Mouse (Mus musculus): ENCODE results near the gene Lgals12. TPM values are rescaled to one million over a fixed set of nuclear protein-coding genes. Genes with fewer than 3 reads are reported as not detected.

The Lgals12 gene
- 3.3 and 4.5 TPM in 2 replicates for polyA plus RNA-seq (2012; rRNA removed)

DNA sequence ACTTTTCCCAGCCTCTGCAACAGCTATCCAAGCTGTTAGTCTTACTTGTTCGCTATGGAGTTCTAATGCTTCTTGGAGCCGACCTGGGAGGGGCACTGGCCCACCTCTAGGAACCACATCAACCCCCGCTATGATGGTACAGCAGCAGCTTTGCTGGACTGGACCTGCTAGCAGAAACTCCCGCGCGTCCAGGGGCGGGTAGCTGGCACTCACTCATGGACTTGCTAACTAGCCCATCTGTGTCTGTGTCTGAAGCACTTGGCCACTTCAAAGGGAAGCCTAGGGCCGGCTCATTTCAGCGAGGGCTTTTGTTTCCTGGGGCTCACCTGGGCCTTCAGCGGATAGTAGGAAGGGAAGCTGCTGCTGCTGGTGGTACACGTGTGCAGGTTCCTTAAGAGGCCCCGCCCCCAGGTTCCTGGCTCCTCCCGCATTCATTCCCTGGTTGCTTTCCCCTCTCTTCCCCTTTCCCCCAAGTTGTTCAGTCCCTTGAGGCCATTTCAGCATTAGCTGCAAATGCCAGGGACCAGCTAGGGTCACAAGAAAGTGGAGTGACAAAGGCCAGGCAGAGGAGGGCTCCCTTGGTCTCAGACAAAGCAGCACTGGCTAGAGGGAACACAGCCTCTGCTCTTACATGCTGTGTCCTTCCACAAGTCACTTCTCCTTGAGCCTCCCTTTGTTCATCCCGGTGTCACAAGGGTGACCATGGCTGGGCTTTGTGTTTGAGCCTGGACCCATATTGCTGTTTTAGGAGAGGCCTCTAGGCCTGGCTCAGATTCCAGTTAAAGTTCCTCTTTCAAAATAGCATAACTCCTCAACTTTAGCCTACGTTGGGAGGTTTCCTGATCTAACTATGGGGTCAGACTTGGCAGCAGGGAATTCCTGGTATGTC lies at the start of gene Lgals12:
Gene Lgals12 (minus strand): TSS at position 393 of the 889 bp plus-strand sequence.
- WGBS = 8% methylated on average over 15 of the region's 15 CpGs
- DNase-seq (ENCODE audit: low read depth, low spot score) = no peak

DNA sequence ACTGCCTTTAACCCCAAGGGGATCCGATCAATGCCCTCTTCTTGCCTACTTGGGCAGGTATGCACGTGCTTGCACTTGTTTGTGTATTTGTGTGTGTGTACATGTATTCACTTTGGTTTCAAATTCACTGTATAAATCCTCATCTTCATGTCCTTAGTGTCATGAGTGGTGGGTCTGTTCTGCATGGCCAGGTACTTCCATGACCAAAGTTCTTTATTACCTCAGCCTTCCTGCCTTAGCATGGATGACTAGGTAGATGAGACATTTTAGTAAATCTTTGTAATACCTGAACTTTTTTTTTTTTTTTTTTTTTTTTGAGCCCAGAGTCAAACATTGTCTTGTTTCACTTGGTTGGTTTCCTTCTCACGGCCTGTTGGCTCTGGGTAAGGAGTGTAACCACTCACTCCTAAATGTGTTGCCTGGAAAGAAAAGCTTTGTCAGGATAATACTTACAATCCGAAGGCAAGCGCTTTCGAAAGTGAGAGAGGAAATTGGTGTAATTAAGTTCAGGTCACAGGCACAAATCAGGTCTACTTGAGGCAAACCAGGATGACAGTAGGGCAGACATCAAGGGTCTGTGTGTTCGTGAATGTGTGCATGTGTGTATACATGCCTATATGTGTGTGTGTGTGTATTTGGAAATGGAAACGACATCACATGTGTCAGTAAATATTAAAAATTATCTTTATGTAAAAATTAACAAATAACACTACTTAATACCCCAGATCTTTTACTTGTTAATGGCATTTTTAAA lies 42.1 kb upstream of the Lgals12 start:
- DNase-seq (ENCODE audit: low read depth, low spot score) = no peak
- 81% methylated on average over 8 of the region's 8 CpGs for WGBS

DNA sequence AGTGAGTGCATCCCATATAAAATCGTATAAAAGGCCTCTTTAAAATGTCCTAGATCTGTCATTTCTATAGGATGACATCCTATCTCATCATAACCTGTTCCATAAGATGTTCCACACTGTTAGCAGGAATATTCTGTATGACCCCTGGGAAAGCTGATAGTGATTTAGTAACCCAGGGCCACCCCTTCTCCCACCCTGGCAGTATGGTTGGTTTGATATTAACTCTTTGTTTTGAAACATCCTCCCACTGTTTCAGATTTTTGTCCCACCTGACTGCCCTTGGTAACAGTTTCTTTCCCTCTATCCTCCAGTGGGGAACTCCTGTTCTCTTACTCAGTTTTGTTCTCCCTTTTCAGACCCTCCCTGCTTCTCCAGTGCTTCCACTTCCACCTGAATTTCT lies 26.8 kb upstream of the Lgals12 start:
- DNase-seq (ENCODE audit: low read depth, low spot score) = no peak
- whole genome bisulfite sequencing = 73% methylated on average over 1 of the region's 1 CpGs

DNA sequence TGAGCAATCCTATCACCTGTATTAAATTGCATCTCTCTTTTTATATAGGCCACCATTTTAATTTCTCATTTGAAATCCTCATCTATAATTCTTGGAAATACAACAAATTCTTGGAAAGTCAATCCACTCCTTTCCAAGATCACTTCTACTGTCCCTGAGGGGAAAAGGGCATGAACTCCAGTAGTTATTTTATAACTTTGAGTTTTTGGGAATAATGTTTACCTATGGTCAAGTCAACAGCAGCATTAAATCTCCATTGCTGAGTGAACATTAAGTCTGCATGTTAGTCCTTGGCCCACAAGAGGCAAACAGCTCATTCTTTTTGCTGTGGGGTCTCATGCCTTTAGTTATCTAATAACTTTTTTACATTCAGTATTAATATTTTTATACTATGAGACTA lies 26.0 kb upstream of the Lgals12 start:
- DNase-seq (ENCODE audit: low read depth, low spot score) = no peak

DNA sequence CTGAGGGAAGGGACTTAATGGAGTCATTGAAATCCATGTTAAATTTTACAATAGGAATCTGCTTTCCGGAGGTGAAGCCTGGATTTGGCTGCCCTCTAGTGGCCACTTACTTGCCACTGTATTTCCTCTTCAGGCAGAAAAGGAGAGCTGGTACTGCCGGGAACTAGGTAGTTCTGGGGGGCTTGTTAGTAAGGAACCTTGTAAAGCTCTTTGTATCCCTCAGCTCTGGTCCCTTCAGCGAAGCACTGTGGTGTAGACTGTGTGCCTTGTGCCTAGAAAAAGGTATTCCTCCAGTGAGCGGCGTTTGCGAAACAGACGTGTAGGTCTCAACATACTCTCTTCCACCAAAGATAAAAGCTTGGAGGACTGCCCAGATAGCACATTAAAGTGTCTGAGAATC lies 10.7 kb upstream of the Lgals12 start:
- no peak for DNase-seq (ENCODE audit: low read depth, low spot score)
- 35% methylated on average over 7 of the region's 7 CpGs for WGBS

DNA sequence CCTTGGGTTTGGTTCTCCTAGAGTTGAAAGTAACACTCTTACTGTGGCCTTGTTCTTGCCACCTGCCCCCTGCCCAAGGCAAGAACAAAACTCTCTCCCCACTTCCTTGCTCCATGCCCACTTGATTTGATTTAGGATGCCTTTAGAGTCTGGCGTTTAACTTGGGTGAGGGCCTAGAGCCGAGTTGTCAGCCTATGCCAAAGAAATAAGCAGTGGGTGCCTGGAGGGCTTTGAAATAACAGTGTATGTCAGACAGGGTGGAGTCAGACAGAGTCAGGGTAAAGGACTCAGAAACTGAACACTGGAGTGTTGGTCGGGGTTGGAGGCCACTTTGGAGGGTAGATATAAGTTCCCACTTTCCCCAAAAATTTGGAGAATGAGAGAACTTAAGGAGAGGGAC lies 10.1 kb upstream of the Lgals12 start:
- 45% methylated on average over 3 of the region's 3 CpGs for WGBS
- no peak for DNase-seq (ENCODE audit: low read depth, low spot score)

DNA sequence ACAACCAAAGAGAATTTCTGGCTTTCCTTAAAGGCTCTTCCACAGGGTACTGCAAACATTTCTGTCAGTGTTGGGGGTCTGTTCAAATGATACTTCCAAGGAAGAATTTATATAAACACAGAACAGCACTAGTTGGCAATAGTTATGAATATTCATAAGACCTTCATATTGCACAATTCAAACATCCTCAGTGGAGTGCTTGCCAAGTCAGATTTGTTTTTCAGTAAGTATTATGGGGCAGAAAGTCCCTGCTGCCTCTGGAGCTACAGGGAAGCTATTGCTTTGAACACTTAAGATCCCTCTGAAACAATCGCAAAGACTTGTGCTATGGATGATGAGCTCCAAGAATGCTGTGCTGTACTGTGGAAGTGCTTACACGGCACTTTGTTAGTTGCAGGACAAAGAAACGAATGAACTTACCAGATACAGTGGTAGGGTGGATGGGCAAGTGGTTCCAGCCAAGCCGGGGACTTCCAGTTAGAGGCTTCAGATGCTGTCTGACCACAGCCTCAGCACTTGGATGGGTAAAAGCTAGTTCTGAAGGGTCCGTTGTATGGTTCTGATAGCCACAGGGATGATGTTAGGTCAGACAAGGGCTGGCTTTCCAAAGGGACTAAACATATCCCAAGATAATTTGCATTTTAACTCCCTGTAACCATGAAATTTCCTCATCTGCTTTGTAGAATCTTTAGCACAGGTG lies 9.4 kb upstream of the Lgals12 start:
- 69% methylated on average over 5 of the region's 5 CpGs for WGBS
- no peak for DNase-seq (ENCODE audit: low read depth, low spot score)

DNA sequence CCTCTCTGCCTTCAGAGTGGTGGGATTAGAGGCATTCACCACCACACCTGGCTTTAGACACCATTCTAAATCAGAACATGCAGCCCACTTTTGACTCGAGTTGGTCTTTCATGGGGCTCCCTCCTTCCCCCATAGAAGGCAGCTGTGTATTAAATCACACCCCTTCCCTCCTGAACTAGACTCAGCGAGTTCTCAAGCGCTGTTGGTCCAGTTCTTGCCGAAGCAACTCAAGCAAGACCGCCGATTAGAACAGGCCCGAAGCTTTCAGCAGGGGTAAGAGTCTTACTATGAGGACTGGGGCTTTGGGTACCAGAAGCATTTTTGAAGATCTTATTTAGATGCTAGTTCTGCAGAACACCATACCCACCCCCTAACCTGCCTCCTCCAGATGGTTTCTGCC lies 6.2 kb upstream of the Lgals12 start:
- no peak for DNase-seq (ENCODE audit: low read depth, low spot score)
- WGBS = 96% methylated on average over 7 of the region's 7 CpGs

DNA sequence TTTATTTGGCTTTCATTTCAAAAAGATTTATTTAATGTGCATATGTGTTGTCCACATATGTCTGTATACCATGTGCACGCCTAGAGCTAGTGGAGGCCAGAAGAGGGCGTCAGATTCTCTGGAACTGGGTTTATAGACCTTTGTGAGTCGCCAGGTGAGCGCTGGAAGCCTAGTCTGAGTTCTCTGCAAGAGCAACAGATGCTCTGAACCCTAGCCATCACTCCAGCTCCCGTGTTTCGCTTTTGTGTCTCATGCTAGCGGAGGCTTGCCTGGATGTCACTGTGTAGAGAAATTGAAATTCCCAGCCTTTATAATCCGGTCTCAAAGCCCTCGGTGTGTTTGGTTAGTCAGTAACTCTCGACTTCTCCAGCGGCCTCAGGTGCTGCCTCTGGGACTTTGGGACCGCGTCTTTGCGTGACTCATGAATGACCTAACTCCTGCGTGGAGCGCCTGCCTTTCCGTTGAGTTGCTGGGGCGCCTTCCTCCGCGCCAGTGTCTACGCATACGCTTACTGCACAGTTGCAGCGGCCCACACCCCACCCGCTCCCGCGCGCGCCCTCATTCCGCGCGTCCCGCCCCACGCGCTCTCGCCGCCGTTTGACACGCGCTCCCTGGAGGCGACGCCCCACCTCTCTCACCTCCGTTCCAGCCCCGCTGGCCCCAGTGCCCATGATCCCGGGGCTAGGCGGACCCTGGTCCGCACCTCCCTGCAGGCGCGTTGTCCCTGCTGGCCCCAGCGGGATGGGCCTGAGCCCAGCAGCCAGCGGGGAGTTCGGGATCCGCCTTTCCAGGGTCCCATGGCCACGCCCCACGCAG lies 5.2 kb upstream of the Lgals12 start, which contains the start of gene Hrasls5:
Gene Hrasls5 (plus strand): TSS at position 600 of the 816 bp plus-strand sequence.
- no peak for DNase-seq (ENCODE audit: low read depth, low spot score)

DNA sequence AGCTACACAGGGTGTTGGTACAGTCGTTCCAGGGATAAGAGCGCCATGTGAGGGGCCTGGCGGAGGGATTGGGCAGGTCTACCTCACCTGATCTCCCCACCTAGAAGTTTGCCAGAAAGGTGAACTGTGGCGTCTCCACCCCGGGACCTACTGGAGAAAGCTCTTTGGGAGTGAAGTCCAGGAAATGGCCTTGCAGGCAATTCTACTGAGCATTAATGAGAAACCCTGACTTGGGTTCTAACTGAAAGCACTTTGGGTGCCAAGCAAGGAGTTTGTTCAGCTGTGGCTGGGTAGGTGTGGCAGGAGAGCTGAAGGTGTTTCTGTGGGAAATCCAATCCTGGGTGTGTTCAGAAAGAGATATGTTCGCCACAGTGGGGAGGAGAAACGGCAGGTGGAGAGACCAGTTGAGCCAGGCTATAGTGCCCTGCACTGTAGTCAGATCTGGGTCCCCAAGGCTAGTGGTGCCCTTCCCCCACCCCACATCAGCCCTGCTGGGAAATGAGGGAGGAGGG lies 753 bp upstream of the Lgals12 start:
- DNase-seq (ENCODE audit: low read depth, low spot score) = peak; percentile 83

More for the DNA sequence above, 5.2 kb upstream of the Lgals12 start, which contains the start of gene Hrasls5:
- 4% methylated on average over 54 of the region's 54 CpGs for WGBS

DNA sequence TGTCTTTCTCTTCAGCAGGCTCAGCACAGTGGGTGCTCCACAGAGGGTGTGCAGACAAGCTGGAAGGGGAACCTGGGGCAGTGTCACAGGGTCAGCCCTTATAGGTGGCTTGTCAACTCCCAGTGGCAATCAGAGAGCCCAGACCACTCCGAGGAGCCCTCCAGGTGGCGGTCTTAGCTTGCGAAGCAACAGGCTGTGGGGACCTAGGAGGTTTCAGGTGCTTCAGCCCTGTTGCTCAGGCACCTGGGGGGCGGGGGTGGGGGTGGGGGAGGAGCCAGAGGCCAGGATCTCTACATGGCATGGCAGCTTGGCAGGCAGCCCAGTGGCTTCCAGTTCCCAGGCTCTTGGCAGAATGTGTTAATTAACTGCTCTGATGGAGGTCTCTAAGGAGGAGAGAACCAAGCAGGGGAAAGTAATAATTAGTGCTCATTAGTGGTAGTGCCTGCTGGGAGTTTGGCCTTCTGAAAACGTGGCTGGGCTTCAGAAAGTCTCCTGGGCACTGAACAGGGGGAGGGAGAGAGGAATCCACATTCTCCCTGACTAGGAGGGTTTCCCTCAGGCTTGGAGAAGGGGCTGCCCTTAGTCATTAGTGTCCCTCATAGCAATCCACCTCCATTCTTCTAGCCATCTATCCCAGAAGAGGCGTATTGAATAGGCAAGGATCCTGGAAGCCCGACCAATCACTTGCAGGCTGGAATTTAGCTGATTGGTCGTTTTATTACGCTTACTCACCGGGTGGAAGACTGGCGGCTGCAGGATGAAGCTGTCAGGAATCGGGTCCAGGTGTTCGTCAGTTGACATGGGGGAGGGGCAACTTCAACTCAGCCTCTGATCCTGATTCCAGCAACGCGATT lies 836 bp downstream of the Lgals12 start:
- WGBS = 6% methylated on average over 15 of the region's 15 CpGs
- peak; percentile 73 for DNase-seq (ENCODE audit: low read depth, low spot score)

More for the DNA sequence above, 753 bp upstream of the Lgals12 start:
- 32% methylated on average over 7 of the region's 7 CpGs for WGBS

DNA sequence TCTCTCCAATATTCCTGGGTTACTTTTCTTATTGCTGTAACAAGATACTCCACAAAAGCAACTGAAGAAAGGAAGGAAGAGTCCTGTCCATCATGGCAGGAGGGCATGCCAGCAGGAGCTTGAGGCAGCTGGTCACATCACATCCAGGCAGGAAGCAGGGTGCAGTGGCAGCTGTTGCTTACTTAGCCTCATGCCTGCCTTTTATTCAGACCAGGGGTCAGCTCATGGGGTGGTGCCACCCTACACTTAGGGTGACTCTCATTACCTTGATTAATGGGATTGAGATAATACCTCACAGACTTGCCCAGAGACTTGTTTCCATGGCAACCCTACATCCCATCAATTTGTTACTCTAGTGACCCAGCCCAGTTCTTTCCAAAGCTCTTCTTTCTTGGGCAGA lies 2.0 kb downstream of the Lgals12 start:
- DNase-seq (ENCODE audit: low read depth, low spot score) = no peak

DNA sequence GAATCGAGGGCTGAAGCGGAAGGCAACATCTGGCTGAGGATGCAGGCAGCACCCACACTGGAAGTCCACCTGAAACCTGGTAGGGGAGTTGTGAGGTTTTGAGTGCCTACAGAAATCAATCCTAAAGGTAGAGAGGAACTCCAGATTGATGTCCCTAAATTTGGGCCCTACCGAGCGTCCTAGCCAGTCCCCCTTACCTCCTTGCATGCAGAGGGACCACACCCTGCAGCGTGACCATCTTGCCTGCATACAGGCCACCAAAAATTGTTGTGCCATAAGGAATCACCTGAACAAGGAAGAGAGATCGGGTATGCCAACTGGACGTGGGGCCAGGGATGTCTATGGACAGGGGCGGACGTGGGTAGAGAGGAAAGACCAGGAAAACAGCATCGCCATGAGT lies 2.9 kb downstream of the Lgals12 start:
- no peak for DNase-seq (ENCODE audit: low read depth, low spot score)
- 94% methylated on average over 10 of the region's 10 CpGs for WGBS

DNA sequence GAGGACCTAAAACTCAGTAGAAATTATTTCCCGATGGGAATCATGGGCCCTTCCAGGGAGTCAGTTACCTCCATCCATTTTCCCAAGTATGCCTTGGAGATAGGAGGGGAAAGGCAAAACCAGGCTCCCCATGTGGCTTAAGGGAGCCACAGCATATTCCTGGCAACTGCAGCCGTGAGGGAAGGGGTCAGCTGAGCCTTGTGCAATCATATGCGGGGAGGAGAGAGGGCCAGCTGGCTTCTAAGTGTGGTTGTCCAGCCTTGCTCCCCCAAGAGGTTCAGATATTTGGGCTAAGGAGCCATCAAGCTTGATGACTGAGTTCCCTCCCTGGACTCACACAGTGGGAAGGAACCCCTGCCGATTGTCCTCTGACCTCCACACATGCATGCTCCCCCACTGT lies 5.4 kb downstream of the Lgals12 start:
- WGBS = 84% methylated on average over 4 of the region's 4 CpGs
- no peak for DNase-seq (ENCODE audit: low read depth, low spot score)

DNA sequence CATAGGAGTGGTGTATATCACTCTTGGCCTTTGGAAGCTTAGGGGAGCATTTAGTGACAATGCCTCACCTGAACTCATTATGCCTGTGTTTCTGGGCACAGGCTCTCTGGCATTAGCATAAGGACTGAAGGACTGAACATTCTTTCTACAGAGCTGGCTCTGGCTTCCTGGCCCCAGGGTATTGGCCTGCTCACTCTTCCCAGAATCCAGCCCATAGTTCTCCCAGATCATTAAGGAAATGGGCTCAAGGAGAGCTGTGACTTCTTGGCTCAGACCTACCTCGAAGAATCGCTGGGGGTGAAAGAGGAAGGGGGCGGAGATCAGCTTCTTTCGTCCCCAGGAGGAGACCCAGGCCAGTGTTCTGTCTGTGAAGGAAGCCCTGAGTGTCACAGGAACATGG lies 8.5 kb downstream of the Lgals12 start:
- WGBS = 80% methylated on average over 4 of the region's 4 CpGs
- DNase-seq (ENCODE audit: low read depth, low spot score) = no peak

DNA sequence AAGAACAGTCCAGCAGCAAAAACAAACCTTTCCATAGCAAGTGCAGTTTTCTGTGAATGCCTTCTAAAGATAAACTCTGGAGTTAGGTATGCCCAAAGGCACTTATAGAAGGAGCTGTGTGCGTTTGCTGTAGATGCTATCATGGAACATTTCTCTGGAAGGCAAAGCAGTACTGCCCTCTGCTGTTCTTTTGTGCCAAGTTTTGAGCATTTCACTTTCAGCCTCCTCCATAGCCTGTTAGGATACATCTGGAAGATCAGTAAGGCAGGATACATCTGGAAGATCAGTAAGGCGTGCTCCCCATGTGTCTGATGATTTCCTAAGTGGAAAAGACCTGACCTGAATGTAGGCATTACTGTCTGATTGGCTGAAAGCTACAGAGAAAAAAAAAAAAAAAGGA lies 11.5 kb downstream of the Lgals12 start:
- WGBS = 40% methylated on average over 2 of the region's 2 CpGs
- DNase-seq (ENCODE audit: low read depth, low spot score) = no peak

DNA sequence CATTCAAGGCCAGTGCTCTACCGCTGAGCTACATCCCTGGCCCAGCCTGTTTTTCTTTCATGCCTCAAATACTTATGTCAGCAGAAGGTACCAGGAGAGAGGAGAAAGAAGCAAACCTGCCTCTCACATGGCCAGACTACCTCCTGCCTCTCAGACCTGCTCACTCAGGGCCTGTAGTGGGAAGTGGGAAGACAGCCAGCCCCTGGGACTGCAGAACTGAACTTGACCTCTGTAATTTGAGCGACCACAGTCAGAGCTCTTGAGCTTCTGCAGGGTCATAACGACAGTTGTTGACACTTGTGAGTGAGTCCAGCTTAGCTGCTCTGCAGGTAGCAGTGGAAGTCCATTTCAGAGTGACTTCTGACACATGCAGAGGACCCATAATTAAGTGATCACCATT lies 15.0 kb downstream of the Lgals12 start:
- WGBS = 42% methylated on average over 3 of the region's 3 CpGs
- DNase-seq (ENCODE audit: low read depth, low spot score) = no peak

DNA sequence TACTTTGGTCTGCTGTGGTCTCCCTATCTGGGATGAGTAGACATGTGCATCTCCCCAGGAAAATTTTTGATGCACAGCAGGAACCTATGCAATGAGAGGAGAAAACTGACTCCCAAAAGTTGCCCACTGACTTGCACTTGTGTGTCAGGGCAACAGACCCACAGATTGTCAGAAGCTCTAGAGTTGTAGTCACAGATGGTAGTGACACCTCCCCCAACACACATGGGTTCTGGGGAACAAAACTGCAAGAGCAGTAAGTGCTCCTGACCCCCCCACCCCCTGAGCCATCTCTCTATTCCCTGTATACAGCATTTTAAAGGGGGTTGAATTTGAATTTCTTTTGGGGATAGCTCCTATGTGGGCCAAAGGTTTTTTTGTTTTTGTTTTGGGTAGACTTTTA lies 16.2 kb downstream of the Lgals12 start:
- no peak for DNase-seq (ENCODE audit: low read depth, low spot score)
